Mouse (Mus musculus) monocyte, adult 2 months (primary cell): ENCODE results near the gene Rad51b.

Experiments
- DNase-seq, 2 experiments: peaks; one replicate each; pipeline ENCODE4 v3.0.0; 2022; ENCODE audit warnings: low spot score in 2 of 2, low read depth in 1 of 2

Gene Rad51b

GRCm38 (mm10) chr12:79679941-79680697, 383.0 kb downstream of the Rad51b start:
- no peak for DNase-seq

DNA sequence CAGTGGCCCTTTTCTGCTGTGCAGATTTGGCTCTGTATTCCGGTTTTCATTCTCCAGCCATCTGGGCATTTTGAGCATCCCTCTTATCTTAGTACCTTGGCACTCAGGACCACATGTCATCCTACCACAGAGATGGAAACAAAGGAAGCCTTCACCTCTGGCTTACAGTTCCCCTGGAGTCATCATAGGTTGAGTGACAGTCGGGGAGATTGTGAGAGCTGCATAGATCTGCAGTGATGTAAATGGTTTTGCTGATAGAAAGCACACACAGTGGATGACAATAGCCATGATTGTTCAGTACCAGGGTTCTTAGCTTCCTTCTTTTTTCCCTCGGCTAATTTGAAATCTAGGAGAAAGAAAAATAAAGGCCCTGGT, 383.6 kb downstream of the Rad51b start:
- no peak for DNase-seq

GRCm38 (mm10) chr12:79681571-79681970, 384.5 kb downstream of the Rad51b start:
- no peak for DNase-seq

DNA sequence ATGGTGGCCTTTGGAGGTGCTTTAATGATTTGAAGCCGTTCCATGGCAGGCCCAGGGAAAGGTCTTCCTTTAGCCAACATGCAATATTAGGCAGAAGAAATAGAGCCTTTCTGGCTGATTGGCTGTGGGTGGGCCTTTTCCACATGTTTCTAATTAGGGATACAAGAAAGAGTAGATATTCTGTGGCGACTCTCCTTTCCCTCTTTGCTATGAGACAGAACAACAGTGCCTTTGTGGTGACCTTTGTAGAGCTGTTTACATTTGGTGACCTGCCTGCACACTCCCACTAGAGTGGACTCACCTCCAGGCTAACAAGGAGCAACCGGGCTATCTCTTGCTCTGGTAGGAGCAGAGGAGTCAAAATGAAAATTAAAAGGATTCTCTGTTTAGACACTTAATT, 386.3 kb downstream of the Rad51b start:
- DNase-seq, result no peak

DNA sequence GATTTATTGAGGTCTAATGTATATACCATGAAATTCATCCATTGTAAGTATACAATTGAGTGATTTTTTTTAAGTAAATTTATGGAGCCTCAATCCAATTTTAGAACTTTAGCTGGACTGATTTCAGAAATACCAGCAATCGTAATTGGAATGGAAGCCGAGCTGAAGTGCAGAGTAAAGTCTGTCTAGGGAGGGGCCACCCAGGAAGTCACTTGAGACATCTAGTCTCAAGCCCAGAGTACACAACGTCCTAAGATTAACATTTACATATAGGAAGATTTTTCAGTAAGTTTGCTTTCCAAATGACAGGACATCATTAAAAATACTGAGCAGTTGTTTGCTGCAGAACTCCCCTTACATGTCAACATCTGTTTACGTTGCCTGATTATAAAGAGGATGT, 386.7 kb downstream of the Rad51b start:
- no peak for DNase-seq

DNA sequence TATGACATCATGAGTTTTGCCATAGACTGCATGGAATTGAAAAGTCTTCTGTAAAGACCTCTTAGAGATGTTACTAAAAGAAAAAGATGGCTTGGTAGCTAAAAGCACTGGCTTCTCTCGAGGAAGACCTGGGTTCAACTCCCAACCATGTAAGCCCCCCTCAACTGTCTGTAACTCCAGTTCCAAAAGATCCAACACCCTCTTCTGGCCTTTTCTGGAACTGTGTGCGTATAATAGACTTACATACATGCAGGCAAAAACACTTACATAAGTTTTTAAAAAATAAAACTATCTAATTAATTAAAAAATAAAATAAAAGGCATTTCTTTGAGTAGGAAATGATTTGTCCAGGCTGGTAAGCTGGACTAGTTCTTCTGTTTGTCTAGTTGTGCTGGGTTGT, 387.3 kb downstream of the Rad51b start:
- no peak for DNase-seq

DNA sequence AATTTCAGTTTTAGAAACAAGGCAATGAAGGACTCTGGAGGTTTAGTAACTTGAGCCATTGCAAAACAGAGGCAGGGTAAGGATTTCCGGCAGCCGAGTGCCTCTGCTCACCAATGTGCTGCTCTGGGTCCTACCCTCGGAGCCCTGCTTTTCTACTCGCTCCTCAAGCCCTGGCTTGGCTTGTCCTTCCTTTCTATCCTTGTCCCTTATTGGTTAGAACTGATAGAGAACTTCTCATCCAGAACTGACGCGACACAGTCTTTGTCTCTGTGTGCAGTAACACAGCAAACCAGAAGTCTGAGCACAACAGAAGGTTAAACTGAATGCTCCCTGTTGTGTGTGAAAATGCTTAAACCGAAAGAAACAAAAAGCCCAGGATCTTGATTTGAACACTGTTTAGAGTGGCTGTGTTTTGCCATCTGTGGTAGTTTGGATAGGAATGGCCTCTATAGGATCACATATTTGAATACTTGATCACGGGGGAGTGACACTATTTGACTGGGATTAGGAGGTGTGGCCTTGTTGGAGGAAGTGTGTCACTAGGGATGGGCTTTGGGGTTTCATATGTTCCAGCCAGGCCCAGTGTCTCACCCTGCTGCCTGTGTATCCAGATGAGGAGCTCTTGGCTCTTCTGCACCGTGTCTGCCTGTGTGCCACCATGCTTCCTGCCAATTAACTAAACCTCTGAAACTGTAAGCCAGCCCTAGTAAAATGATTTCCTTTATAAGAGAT, 389.7 kb downstream of the Rad51b start:
- DNase-seq, result no peak

GRCm38 (mm10) chr12:79687683-79688386, 390.8 kb downstream of the Rad51b start:
- no peak for DNase-seq

- no peak for DNase-seq
These were observed 392.2 kb downstream of the Rad51b start for GRCm38 (mm10) chr12:79689299-79689698.

DNA sequence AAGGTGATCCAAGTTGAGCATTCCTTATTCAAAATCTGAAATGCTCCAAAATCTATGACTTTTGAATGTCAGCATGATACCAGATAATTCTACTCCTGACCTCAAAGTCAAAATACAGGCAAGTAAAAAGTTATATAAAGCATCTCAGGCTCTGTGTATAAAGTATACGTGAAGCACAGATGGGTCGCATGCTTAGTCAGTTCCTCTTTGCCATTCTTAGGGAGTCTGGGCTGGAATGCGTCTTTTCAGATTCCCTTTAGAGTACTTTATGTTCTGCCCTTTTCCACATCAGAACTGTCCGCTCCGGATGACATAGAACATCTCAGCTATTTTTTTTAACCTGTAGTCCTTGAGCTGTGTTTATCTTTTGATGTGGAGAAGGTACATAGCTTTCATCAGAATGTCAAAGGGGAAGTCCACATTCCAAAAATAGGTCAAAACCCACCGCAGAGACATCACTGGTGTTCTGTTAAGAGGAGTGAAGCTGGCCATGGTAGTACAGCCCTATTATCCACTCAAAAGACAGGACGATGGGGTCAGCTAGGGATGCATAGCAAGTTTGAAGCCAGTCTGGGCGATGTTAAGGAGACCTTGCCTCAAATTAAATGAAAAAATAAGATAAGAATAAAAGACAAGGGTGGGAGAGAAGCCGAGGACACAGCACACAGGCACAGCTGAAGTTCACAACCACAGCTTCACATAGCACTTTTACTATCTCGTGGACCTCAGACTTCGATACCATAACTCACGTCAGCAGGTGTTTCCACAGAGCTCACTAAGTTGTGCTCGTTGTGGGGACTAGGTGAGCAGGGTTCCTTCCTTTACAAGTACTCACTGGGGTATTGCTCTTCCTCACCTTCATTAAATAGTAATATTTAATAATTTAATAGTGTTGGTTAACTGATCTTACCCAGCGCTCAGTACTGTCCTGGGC, 395.1 kb downstream of the Rad51b start:
- no peak for DNase-seq

- no peak for DNase-seq
These were observed 398.9 kb downstream of the Rad51b start for GRCm38 (mm10) chr12:79695832-79696434.

DNA sequence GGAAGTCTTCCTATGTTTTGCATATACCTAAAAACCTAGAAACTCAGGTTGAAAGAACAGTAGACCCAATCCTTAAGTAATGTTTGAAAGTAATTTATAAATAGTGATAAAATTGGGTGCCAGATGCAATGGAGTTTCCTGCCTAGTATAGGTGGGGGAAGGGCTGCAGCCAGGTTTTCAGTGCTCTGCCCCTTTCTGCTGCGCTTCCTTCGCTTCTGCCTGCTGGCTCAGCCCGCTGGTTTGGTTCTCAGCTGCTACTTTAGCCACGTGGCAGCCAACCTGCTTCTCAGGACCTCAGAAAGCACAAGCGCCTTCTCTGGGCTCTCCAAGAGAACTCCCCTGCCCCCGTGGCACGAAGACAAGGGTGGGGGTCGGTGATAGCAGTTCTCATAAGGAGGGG, 406.5 kb downstream of the Rad51b start:
- no peak for DNase-seq

- no peak for DNase-seq
These were observed 408.6 kb downstream of the Rad51b start for GRCm38 (mm10) chr12:79705501-79706266.

DNA sequence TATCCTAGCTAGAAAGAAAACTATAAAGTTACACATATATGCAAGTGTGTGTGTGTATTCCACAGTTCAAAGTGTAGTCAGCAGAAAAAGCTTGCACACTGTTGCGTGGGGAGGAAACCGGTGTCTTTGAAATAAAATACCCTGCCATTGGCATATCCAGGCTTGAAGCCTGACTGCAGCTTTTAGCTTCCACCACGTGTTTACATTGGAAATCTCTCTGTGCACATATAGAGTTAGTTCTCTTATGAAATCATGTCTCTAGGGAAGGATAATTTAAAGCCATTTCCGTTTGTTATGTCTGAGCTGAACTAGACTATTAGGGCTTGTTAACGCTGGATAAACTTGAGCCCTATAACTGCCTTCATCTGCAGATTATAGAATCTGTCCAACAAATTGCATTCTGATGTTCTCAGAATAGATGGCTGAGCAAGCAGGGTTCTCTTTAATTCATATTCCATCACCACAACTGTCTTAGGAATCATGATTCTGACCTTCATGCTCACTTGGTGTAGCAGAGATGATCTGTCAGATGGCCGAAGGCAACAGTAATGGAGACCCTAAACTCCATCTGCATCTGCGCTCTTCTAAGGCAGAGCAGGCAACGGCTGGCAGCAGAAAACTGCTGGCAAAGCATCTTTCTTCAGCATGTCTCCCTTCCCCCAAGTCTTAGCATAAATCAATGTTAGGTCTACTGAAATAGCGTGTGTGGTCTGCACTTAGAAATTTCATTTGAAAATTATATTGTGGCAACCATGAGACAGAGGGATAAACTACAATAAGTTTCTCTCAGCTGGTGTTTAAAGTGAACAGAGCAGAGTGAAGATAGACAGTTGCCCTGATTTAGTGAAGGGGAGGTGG, 410.7 kb downstream of the Rad51b start:
- no peak for DNase-seq

DNA sequence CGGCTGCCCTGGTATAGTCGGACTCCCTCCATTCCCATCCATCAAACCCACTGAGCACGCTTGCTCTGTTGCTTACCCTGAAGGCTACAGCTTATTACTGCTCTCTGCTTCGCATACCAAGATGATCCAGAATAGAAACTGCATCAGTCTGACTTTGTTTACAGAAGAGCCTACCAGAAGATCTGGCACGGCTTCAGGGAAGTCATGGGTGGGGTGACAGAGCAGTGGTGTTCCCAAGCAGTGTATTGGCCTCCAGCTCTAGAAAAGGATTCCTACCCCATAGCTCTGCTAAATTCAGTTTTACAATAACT, 411.3 kb downstream of the Rad51b start:
- no peak for DNase-seq

DNA sequence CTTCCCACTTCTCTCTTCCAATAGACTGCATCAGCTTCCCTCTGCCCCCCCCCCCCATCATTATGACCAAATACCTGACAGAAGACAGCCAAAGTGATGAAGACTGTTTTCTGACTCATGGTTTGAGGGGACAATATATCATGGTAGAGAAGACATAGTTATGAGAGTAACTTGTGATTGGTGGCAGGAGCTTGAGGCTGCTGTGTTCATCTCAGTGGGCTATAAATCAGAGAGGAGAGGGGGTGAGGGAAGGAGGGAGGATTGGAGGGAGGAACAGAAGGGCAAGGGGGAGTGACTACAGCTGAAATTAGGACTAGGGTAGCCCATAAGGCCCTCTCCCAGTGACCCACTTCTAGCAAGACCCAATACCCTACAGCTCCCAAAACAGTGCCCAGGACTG, 416.2 kb downstream of the Rad51b start:
- no peak for DNase-seq

DNA sequence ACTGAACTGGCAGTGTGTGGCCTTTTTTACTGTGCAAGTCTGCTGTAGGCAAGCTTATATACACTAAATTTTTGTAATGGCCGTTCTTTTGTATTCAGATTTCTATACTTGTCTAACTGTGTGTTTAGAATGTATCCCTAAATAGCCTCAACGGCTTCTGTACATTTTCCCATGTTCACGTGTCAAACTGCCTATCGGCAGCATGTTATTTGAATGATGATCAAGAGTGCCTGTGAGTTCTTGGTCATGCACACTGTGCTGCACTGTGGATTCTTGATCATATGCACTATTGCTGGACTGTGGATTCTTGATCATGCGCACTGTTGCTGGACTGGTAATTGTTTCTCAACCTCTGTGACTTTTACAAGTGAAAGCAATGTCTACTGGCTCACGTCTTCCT, 417.4 kb downstream of the Rad51b start:
- no peak for DNase-seq

- DNase-seq, result no peak
These were observed 418.6 kb downstream of the Rad51b start for GRCm38 (mm10) chr12:79715506-79716345.
